Mouse (Mus musculus) heart, embryonic 11.5 days (tissue): ENCODE data around the gene Cd48. TPM values are rescaled to one million over a fixed set of nuclear protein-coding genes. Genes with fewer than 3 reads are reported as not detected.
"Not testable (repeated sequence)": the region's sequence is repeated elsewhere in the genome, so short reads cannot be mapped to it uniquely, and the experiment has no call there.

Source experiments
- ATAC-seq: fragments of 200-750 bp; cut with Nextera tagmentation; replicated peaks from 2 replicates; pipeline ENCODE4 v1.8.0; 2017; ENCODE audit warnings: moderate library complexity; ENCODE audit not compliant: insufficient number of reproducible peaks, low FRiP score, low TSS enrichment
- H3K27ac ChIP-seq: fragments of 300-500 bp; sonication (generic); 2 replicates; pipeline ENCODE4 v1.5.1; 2014; ENCODE audit warnings: mild to moderate bottlenecking, low read depth, low read length
- H3K27me3 ChIP-seq: fragments of 300-500 bp; sonication (generic); 2 replicates; pipeline ENCODE4 v1.6.1; 2014; ENCODE audit warnings: mild to moderate bottlenecking, low read length, mixed read lengths; ENCODE audit not compliant: control insufficient read depth, insufficient read depth
- H3K36me3 ChIP-seq: fragments of 300-500 bp; sonication (generic); 2 replicates; pipeline ENCODE4 v1.6.1; 2014; ENCODE audit warnings: mild to moderate bottlenecking, low read length, moderate library complexity, mixed read lengths; ENCODE audit not compliant: control insufficient read depth, insufficient read depth
- H3K4me1 ChIP-seq: fragments of 300-500 bp; sonication (generic); 2 replicates; pipeline ENCODE4 v1.6.1; 2014; ENCODE audit warnings: low read length; ENCODE audit not compliant: control insufficient read depth, insufficient read depth
- H3K4me2 ChIP-seq: fragments of 300-500 bp; sonication (generic); 2 replicates; pipeline ENCODE4 v1.6.1; 2014; ENCODE audit warnings: mild to moderate bottlenecking, moderate library complexity
- H3K4me3 ChIP-seq: fragments of 300-500 bp; sonication (generic); 2 replicates; pipeline ENCODE4 v1.5.1; 2014; ENCODE audit warnings: low read depth, low read length
- H3K9ac ChIP-seq: fragments of 300-500 bp; sonication (generic); 2 replicates; pipeline ENCODE4 v1.6.1; 2014; ENCODE audit warnings: mild to moderate bottlenecking, low read depth, low read length, moderate library complexity
- H3K9me3 ChIP-seq: fragments of 300-500 bp; sonication (generic); replicated peaks from 2 replicates; pipeline ENCODE4 v1.6.1; 2016; ENCODE audit warnings: low read length; ENCODE audit not compliant: control insufficient read depth
- WGBS: fragments of 180-500 bp; shearing (Covaris S2); extraction: QIAGEN DNeasy Blood & Tissue Kit; methylation state at CpG from one replicate; pipeline ENCODE4 v1.1.7; 2014; ENCODE audit not compliant: insufficient replicate concordance; 5-methylcytosine and 5-hydroxymethylcytosine counted together
- polyA plus RNA-seq: library from polyadenylated mRNA; unstranded; fragments of >200 nt; fragmentation: Nextera tagmentation; extraction: Ambion mirVana; gene quantifications from 2 replicates; pipeline ENCODE4 v1.2.1, GENCODE M21; 2014

Gene Cd48
- polyA plus RNA-seq, 1 experiment from 2014 or later, result 0.53 TPM

DNA sequence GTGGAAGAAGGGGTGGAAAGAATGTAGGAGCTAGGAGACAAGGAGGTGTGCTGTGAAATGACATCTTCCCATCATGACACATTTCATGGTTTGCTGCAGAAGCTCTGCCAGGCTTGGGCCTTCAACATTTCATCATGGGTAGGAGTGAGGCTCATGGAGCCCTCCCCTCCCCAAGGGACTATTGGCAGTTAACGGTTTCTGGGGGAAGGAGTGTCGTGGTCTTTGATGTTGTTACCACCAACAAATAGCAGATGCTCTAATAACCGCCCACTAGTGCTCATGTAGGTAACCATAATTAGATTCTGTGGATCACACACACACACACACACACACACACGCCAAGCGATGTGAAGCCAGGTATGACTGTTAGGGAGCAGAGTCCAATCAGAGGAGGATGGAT lies 29.1 kb upstream of the Cd48 start, which contains the start of gene Slamf7:
Slamf7 (minus strand) TSS at position 302 of the 400 bp plus-strand sequence.
- Histone ChIP-seq H3K36me3 (no peaks in the 10 kb centered on the region), H3K4me3 (no peak within 1 kb of the TSS), H3K9ac (no peak within 1 kb of the TSS), H3K4me2 (no peak within 1 kb of the TSS), H3K9me3 (no peaks in the 10 kb centered on the region), H3K27ac (no peak within 1 kb of the TSS), H3K4me1 (no peaks in the 10 kb centered on the region), H3K27me3 (no peaks in the 10 kb centered on the region)
- ATAC-seq, result no peak
- 80% methylated on average over 5 of the region's 5 CpGs for WGBS

DNA sequence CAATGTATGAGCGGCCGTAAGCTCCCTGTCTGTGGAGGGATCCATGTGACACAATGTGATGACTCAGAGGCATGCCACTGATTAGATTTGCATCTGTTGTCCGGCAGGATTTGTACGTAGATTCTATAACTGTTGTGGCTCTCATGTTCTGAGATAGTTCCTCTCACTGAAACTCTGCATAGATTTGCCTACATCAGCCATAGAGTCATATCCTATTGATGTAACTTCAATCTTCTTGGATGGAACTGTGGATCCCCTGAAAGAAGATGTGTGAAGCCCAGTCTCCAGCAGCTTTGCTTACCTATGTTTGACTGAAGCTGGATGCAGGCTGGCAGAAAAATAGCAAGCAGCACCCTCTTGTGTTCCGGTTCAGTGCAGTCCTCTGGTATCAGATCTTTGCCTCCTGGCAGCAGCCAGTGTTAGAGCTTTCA lies 23.2 kb upstream of the Cd48 start:
- no peak overlapping the region for H3K4me3 ChIP-seq
- no peak overlapping the region for H3K4me2 ChIP-seq
- H3K9ac ChIP-seq, result no peak overlapping the region
- no peaks in the 10 kb centered on the region for H3K9me3 ChIP-seq
- H3K36me3 ChIP-seq, result no peaks in the 10 kb centered on the region
- 54% methylated on average over 5 of the region's 5 CpGs for WGBS
- no peaks in the 10 kb centered on the region for H3K27me3 ChIP-seq
- H3K27ac ChIP-seq, result no peak overlapping the region
- H3K4me1 ChIP-seq, result no peaks in the 10 kb centered on the region
- no peak for ATAC-seq

DNA sequence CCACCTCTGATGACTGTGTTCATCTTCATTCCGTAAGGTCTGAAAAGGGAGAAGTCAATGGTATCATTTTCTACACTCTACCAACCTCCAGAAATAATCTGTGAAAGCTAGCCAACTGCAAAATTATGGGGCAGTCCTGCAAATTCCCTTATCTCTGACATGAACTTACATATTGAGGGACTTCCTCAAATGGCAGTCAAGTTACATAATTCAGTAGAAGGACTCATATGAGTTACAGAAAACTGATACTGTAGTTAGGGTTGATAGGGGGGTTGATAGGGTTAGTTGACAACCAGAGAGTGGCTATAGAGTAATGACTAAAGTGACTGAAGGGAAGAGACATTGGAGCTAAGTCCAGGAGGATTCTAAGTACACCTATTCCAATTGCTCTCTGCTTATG lies 21.4 kb upstream of the Cd48 start:
- Histone ChIP-seq H3K4me1 (no peaks in the 10 kb centered on the region), H3K27me3 (no peaks in the 10 kb centered on the region), H3K27ac (no peak overlapping the region), H3K9me3 (no peaks in the 10 kb centered on the region), H3K9ac (no peak overlapping the region), H3K4me3 (no peak overlapping the region), H3K36me3 (no peaks in the 10 kb centered on the region), H3K4me2 (no peak overlapping the region)
- WGBS, result 89% methylated on average over 1 of the region's 1 CpGs
- ATAC-seq, result no peak

DNA sequence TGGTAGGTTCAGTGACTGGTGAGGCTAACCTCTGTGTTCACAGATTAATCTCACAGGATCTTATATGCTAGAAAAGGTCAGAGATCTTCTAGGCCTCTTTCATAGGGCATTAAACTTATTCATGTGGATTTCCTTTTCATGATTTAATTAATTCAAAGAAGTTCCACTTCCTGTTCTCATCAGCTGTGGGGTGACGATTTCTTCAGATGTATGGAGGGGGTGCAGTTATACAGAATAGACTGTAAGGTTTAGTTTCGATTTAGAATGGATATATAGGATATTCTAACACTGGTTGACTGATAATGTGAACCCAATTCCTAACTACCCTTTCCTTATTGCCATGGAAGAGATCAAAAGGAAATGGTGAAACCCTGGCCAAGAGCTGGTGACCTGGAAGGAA lies 20.3 kb upstream of the Cd48 start:
- Histone ChIP-seq H3K9me3 (no peaks in the 10 kb centered on the region), H3K36me3 (no peaks in the 10 kb centered on the region), H3K27me3 (no peaks in the 10 kb centered on the region), H3K27ac (no peak overlapping the region), H3K4me3 (no peak overlapping the region), H3K4me1 (no peaks in the 10 kb centered on the region), H3K4me2 (no peak overlapping the region), H3K9ac (no peak overlapping the region)
- 73% methylated on average over 2 of the region's 2 CpGs for WGBS
- no peak for ATAC-seq

DNA sequence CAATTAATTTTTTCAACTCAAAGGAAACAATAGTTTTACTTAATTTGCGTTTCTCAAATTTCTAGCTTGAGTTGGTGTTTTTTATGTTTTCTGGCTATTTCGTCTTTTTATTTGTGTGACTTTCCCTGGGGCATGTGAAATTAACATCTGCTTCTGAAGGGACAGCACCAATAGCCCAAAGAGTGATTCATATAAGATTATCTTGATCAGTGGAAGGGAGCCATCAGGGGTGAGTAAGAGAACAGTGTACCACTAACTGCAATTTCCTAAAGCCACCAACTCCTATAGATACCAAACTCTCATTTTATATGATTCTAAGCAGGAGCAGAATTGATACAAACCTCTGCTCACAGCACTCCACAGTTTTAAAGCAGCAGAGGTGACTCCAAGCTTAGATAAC lies 18.1 kb upstream of the Cd48 start:
- WGBS, result 81% methylated on average over 2 of the region's 2 CpGs

DNA sequence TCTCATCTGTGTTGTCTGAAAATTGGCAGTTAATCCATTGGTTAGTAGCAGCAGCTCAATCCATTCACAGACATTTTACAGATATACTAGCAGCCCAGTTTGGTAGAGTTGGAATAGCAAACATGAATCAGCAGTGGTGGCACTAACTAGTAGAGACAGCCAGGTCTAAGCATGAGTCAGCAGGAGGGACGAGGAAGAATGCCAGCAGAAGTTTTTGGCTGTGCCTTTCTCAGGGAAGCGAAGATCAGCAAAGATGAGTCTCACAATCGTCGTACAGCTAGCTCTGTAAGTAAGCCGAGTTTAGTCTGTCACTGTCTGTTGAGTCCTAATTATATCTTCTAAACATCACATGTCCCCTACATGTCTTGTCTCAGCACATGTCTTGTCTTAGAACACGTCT lies 15.5 kb upstream of the Cd48 start:
- Histone ChIP-seq H3K4me1 (no peaks in the 10 kb centered on the region), H3K27ac (no peak overlapping the region), H3K27me3 (no peaks in the 10 kb centered on the region), H3K4me3 (no peak overlapping the region), H3K9me3 (no peaks in the 10 kb centered on the region), H3K36me3 (no peaks in the 10 kb centered on the region), H3K9ac (no peak overlapping the region), H3K4me2 (no peak overlapping the region)
- ATAC-seq, result no peak
- 76% methylated on average over 6 of the region's 6 CpGs for WGBS

More for the DNA sequence above, 18.1 kb upstream of the Cd48 start:
- Histone ChIP-seq H3K4me3 (no peak overlapping the region), H3K36me3 (no peaks in the 10 kb centered on the region), H3K9ac (no peak overlapping the region), H3K27ac (no peak overlapping the region), H3K9me3 (no peaks in the 10 kb centered on the region), H3K27me3 (no peaks in the 10 kb centered on the region), H3K4me2 (no peak overlapping the region), H3K4me1 (no peaks in the 10 kb centered on the region)
- no peak for ATAC-seq

DNA sequence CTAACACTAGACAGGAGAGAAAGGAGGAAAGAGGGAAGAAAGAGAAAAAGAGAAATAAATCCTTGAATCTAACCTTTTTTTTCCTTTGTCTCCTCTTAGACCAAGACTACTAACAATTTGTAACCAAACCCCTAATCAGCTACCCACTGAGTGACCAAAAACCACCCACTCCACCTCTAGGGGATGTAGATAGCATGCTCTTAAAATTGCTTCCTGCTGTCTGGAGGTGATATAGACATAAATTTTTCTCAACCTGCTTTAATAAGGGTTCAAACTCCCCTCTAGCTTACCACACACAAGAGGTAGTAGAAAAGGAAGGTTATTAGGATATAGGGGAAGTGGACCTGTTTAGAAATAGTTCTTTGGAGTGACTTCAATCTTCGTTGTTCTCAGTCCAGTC lies 14.6 kb upstream of the Cd48 start:
- Histone ChIP-seq H3K4me2 (no peak overlapping the region), H3K27ac (no peak overlapping the region), H3K27me3 (no peaks in the 10 kb centered on the region), H3K9ac (no peak overlapping the region), H3K9me3 (no peaks in the 10 kb centered on the region), H3K4me1 (no peaks in the 10 kb centered on the region), H3K36me3 (no peaks in the 10 kb centered on the region), H3K4me3 (no peak overlapping the region)
- no peak for ATAC-seq
- WGBS, result 70% methylated on average over 1 of the region's 1 CpGs

DNA sequence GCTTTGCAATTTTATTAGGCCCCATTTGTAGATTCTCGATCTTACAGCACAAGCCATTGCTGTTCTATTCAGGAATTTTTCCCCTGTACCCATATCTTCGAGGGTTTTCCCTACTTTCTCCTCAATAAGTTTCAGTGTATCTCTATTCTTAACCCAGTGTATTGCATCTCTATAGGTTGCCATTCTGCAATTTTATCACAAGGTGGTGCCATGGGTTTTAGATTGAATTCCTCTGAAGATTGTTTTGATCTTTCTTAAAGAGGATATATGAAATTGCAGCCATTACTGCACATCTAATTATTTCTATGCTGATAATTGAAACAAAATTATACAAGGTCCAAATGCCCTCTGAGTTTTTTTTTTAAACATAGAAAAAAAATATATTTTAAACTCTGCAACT lies 9.4 kb upstream of the Cd48 start:
- ATAC-seq, result not testable (repeated sequence)
- WGBS, result 75% methylated on average over 2 of the region's 2 CpGs

DNA sequence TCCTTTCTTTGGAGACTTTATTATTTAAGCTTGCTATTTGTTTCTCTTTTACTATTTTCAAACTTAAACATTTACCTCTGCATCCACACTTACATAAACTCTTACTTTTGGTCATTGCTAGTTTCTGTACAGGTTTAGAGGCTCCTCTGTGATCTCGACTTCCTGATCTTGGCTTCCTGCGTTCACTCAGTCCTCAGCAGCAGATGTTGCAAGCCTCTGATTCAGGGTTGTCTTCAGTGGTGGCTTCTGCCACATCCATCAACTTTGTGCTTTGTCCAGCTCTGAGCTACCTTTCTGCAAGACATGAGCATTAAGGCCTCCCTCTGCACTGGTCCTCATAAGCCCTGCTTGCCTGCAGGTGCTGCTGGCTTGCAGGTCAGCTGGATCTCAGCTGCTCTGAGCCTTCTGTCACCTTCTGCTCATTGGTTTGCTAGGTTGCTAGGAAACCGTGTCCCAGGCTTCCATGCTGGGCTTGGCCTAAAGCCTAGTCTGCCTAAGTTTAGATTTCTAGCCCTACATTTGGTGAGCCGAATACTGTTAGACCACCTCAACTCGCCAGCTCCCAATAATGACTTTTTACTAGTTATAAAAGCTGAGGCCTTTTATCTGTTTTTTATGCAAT lies 8.8 kb upstream of the Cd48 start:
- Histone ChIP-seq H3K9me3 (no peaks in the 10 kb centered on the region), H3K27me3 (no peaks in the 10 kb centered on the region), H3K36me3 (no peaks in the 10 kb centered on the region), H3K4me1 (no peaks in the 10 kb centered on the region), H3K4me2 (no peak overlapping the region), H3K4me3 (no peak overlapping the region), H3K27ac (no peak overlapping the region), H3K9ac (no peak overlapping the region)
- 69% methylated on average over 5 of the region's 5 CpGs for WGBS
- no peak for ATAC-seq

More for the DNA sequence above, 9.4 kb upstream of the Cd48 start:
- not testable (repeated sequence) for H3K9me3 ChIP-seq, H3K27me3 ChIP-seq, H3K36me3 ChIP-seq, H3K4me3 ChIP-seq, H3K9ac ChIP-seq, H3K4me1 ChIP-seq, H3K27ac ChIP-seq, H3K4me2 ChIP-seq
